Mouse (Mus musculus) myocyte (in vitro differentiated cells): ENCODE data around the gene Tm2d3. TPM values are rescaled to one million over a fixed set of nuclear protein-coding genes. Genes with fewer than 3 reads are reported as not detected.

Source experiments
- H3K27me3 ChIP-seq: one replicate; pipeline ENCODE4 v1.6.1; 2011; ENCODE audit not compliant: control insufficient read depth, insufficient read depth, insufficient read length
- H3K36me3 ChIP-seq: one replicate; pipeline ENCODE4 v1.6.1; 2011; ENCODE audit not compliant: control insufficient read depth, insufficient read depth
- H3K4me2 ChIP-seq: one replicate; pipeline ENCODE4 v1.6.1; 2011; ENCODE audit warnings: low read depth, control low read depth
- H3K4me3 ChIP-seq: one replicate; pipeline ENCODE4 v1.5.1; 2011; ENCODE audit warnings: mild to moderate bottlenecking, control low read depth, moderate library complexity
- H3K79me2 ChIP-seq: one replicate; pipeline ENCODE4 v1.6.1; 2011; ENCODE audit not compliant: control insufficient read depth, insufficient read depth
- H3ac ChIP-seq: one replicate; pipeline ENCODE4 v1.6.1; 2011; ENCODE audit not compliant: control insufficient read depth, insufficient read length
- CEBPB ChIP-seq: IDR thresholded peaks from 2 replicates; pipeline ENCODE4 v1.6.1; 2011; ENCODE audit warnings: mild to moderate bottlenecking, moderate library complexity; ENCODE audit not compliant: poor library complexity, insufficient read depth, severe bottlenecking
- E2F4 ChIP-seq: IDR thresholded peaks from one replicate; pipeline ENCODE4 v1.6.1; 2011; ENCODE audit warnings: mild to moderate bottlenecking, control low read depth, moderate library complexity; ENCODE audit not compliant: insufficient read depth
- MAX ChIP-seq: IDR thresholded peaks from one replicate; pipeline ENCODE4 v1.6.1; 2011; ENCODE audit warnings: low read depth, mild to moderate bottlenecking, control low read depth
- MYOD1 ChIP-seq, 3 experiments: IDR thresholded peaks; one replicate each; pipeline ENCODE4 v1.6.1; 2011; ENCODE audit warnings: control low read depth in 2 of 3, low read depth in 2 of 3, mild to moderate bottlenecking in 2 of 3, moderate library complexity in 1 of 3; ENCODE audit not compliant: insufficient read length in 2 of 3, control insufficient read depth in 1 of 3
- MYOG ChIP-seq, 3 experiments: IDR thresholded peaks; one replicate each; pipeline ENCODE4 v1.6.1; 2011; ENCODE audit warnings: control low read depth in 2 of 3, low read depth in 2 of 3, mild to moderate bottlenecking in 2 of 3; ENCODE audit not compliant: insufficient read length in 2 of 3, control insufficient read depth in 1 of 3, insufficient read depth in 1 of 3
- POLR2A ChIP-seq: IDR thresholded peaks from one replicate; pipeline ENCODE4 v1.6.1; 2011; ENCODE audit warnings: low read depth, mild to moderate bottlenecking, control low read depth, moderate library complexity; ENCODE audit not compliant: insufficient read length
- POLR2AphosphoS2 ChIP-seq: IDR thresholded peaks from one replicate; pipeline ENCODE4 v1.6.1; 2011; ENCODE audit warnings: low read depth, control low read depth; ENCODE audit not compliant: insufficient read length
- REST ChIP-seq: IDR thresholded peaks from one replicate; pipeline ENCODE4 v1.6.1; 2011; ENCODE audit warnings: mild to moderate bottlenecking, control low read depth, moderate library complexity; ENCODE audit not compliant: insufficient read depth, insufficient read length
- SRF ChIP-seq: IDR thresholded peaks from one replicate; pipeline ENCODE4 v1.6.1; 2011; ENCODE audit warnings: low read depth; ENCODE audit not compliant: control insufficient read depth, insufficient read length
- TCF12 ChIP-seq: IDR thresholded peaks from one replicate; pipeline ENCODE4 v1.6.1; 2011; ENCODE audit warnings: mild to moderate bottlenecking, control low read depth; ENCODE audit not compliant: poor library complexity, insufficient read depth, severe bottlenecking
- TCF3 ChIP-seq: IDR thresholded peaks from one replicate; pipeline ENCODE4 v1.6.1; 2011; ENCODE audit warnings: low read depth, control low read depth; ENCODE audit not compliant: insufficient read length
- USF1 ChIP-seq: IDR thresholded peaks from one replicate; pipeline ENCODE4 v1.6.1; 2011; ENCODE audit warnings: low read depth, mild to moderate bottlenecking, control low read depth, moderate library complexity
- polyA plus RNA-seq: library from polyadenylated mRNA; unstranded; fragments of >200 nt; fragmentation: generic; extraction: Trizol; gene quantifications from one replicate; pipeline ENCODE4 v1.2.1, GENCODE M21; 2012; ENCODE audit warnings: missing spikeins

The Tm2d3 gene
- polyA plus RNA-seq, 1 experiment: 37.8 TPM

- TF ChIP-seq MAX: no peak
- TF ChIP-seq TCF12: no peak
- no peak for TF ChIP-seq USF1
- TF ChIP-seq SRF: no peak
- no peak for TF ChIP-seq MYOG (IDR thresholded peaks at IDR 0.05; ENCODE audit: control insufficient read depth in 1 of 3, insufficient read depth in 1 of 3, insufficient read length in 2 of 3, low read depth in 2 of 3)
- TF ChIP-seq REST: no peak
- no peak for TF ChIP-seq MYOD1 (IDR thresholded peaks at IDR 0.05; ENCODE audit: control insufficient read depth in 1 of 3, insufficient read length in 2 of 3, low read depth in 2 of 3)
- no peak for TF ChIP-seq CEBPB
- no peak for TF ChIP-seq POLR2AphosphoS2
- TF ChIP-seq POLR2A: no peak
- TF ChIP-seq TCF3: no peak
- TF ChIP-seq E2F4: no peak
Measured at GRCm38 (mm10) chr7:65663886-65664285, 27.1 kb upstream of the Tm2d3 start.

GRCm38 (mm10) chr7:65667491-65667890 lies 23.5 kb upstream of the Tm2d3 start:
- Histone ChIP-seq H3K36me3 (no peaks in the 10 kb centered on the region), H3K4me2 (no peak overlapping the region), H3K79me2 (no peaks in the 10 kb centered on the region), H3K27me3 (no peaks in the 10 kb centered on the region), H3K4me3 (no peak overlapping the region), H3ac (no peak overlapping the region)
- no peak for TF ChIP-seq REST
- TF ChIP-seq POLR2A: no peak
- TF ChIP-seq TCF12: no peak
- TF ChIP-seq E2F4: no peak
- TF ChIP-seq POLR2AphosphoS2: no peak
- no peak for TF ChIP-seq MYOG (IDR thresholded peaks at IDR 0.05; ENCODE audit: control insufficient read depth in 1 of 3, insufficient read depth in 1 of 3, insufficient read length in 2 of 3, low read depth in 2 of 3)
- no peak for TF ChIP-seq USF1
- no peak for TF ChIP-seq CEBPB
- no peak for TF ChIP-seq MYOD1 (IDR thresholded peaks at IDR 0.05; ENCODE audit: control insufficient read depth in 1 of 3, insufficient read length in 2 of 3, low read depth in 2 of 3)
- no peak for TF ChIP-seq MAX
- TF ChIP-seq TCF3: no peak
- TF ChIP-seq SRF: no peak

More at GRCm38 (mm10) chr7:65663886-65664285, 27.1 kb upstream of the Tm2d3 start:
- H3K27me3 ChIP-seq: no peaks in the 10 kb centered on the region
- no peaks in the 10 kb centered on the region for H3K36me3 ChIP-seq
- H3ac ChIP-seq: no peak overlapping the region
- H3K79me2 ChIP-seq: no peaks in the 10 kb centered on the region
- no peak overlapping the region for H3K4me2 ChIP-seq
- no peak overlapping the region for H3K4me3 ChIP-seq

- no peaks in the 10 kb centered on the region for H3K27me3 ChIP-seq
- no peak overlapping the region for H3K4me3 ChIP-seq
- no peaks in the 10 kb centered on the region for H3K36me3 ChIP-seq
- no peaks in the 10 kb centered on the region for H3K79me2 ChIP-seq
- TF ChIP-seq TCF12 (no peak), MAX (no peak), MYOD1 (IDR thresholded peaks at IDR 0.05; ENCODE audit: control insufficient read depth in 1 of 3, insufficient read length in 2 of 3, low read depth in 2 of 3) (no peak), USF1 (no peak), REST (no peak), TCF3 (no peak)
- no peak overlapping the region for H3K4me2 ChIP-seq
- no peak overlapping the region for H3ac ChIP-seq
Measured at GRCm38 (mm10) chr7:65678050-65678449, 12.9 kb upstream of the Tm2d3 start.

GRCm38 (mm10) chr7:65678900-65679595 lies 11.9 kb upstream of the Tm2d3 start:
- H3K27me3 ChIP-seq: no peaks in the 10 kb centered on the region
- H3K36me3 ChIP-seq: no peaks in the 10 kb centered on the region
- no peak overlapping the region for H3K4me3 ChIP-seq
- TF ChIP-seq CEBPB: no peak
- TF ChIP-seq REST: no peak
- no peak for TF ChIP-seq POLR2A
- no peak for TF ChIP-seq TCF12
- no peak for TF ChIP-seq USF1
- no peak for TF ChIP-seq MYOG (IDR thresholded peaks at IDR 0.05; ENCODE audit: control insufficient read depth in 1 of 3, insufficient read depth in 1 of 3, insufficient read length in 2 of 3, low read depth in 2 of 3)
- no peak for TF ChIP-seq E2F4
- TF ChIP-seq SRF: no peak
- no peak overlapping the region for H3K4me2 ChIP-seq
- H3ac ChIP-seq: no peak overlapping the region
- H3K79me2 ChIP-seq: no peaks in the 10 kb centered on the region

GRCm38 (mm10) chr7:65681166-65681565 lies 9.8 kb upstream of the Tm2d3 start:
- H3ac ChIP-seq: no peak overlapping the region
- TF ChIP-seq E2F4: no peak
- no peak for TF ChIP-seq SRF
- no peak for TF ChIP-seq TCF12
- no peak for TF ChIP-seq POLR2A
- TF ChIP-seq POLR2AphosphoS2: no peak
- TF ChIP-seq MAX: no peak
- TF ChIP-seq CEBPB: no peak
- no peak for TF ChIP-seq USF1
- H3K79me2 ChIP-seq: no peaks in the 10 kb centered on the region
- H3K36me3 ChIP-seq: no peaks in the 10 kb centered on the region
- no peak overlapping the region for H3K4me2 ChIP-seq
- H3K27me3 ChIP-seq: no peaks in the 10 kb centered on the region
- no peak overlapping the region for H3K4me3 ChIP-seq
